Mouse (Mus musculus): ENCODE data around the gene Krt6b. TPM values are rescaled to one million over a fixed set of nuclear protein-coding genes. Genes with fewer than 3 reads are reported as not detected.
"Not testable (repeated sequence)": the region's sequence is repeated elsewhere in the genome, so short reads cannot be mapped to it uniquely, and the experiment has no call there.

Krt6b gene
- polyA plus RNA-seq, 1 experiment from 2014 or later = not detected

DNA sequence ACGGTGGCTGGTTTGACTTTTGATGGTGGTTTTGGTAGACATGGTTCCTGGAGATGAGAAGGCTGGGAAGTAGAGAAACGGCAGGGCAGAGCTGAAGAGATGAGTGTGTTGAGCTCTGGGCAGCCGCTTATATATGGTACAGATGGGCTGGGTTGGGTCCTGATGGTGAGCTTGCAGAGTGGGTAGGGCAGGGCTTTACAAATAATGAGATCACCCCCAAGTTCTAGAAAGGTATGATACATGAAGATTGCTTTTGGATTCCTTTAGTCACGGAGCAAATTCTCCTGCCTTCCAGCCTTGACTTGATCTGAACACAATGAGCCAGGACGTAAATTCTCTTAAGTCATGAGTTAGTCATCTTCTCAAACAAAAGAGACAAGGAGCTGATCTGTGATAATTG lies 14.1 kb upstream of the Krt6b start, which contains the start of gene Krt6a:
TSS of gene Krt6a (minus strand) at position 101 of the 400 bp plus-strand sequence.
- H3K36me3 ChIP-seq = no peaks in the 10 kb centered on the region
- H3K4me2 ChIP-seq = no peak within 1 kb of the TSS
- 84% methylated on average over 5 of the region's 5 CpGs for WGBS
- no peak within 1 kb of the TSS for H3K27ac ChIP-seq (replicated peaks)
- H3K4me1 ChIP-seq (replicated peaks) = no peaks in the 10 kb centered on the region
- no peaks in the 10 kb centered on the region for H3K27me3 ChIP-seq
- ATAC-seq (ENCODE audit: low read depth) = no peak
- no peaks in the 10 kb centered on the region for H3K9me3 ChIP-seq
- no peak within 1 kb of the TSS for H3K4me3 ChIP-seq
- H3K9ac ChIP-seq = no peak within 1 kb of the TSS

DNA sequence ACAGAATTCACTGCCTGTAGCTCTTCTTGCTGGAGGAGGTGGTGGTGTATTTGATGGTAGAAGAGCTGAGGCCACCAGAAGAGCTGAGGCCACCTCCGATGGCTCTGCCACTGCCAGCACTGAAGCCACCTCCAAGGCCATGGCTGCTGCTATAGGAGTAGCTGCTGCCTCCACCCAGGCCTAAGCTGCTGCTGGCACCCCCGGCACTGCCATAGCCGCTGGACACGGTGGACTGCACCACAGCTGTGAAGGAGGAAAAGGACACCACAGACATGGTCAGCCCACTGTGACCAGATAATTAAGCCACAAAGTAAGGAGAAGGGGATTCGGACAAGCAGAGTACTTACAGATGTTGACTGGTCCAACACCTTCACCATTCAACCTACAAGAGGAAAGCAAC lies 10.4 kb upstream of the Krt6b start:
- H3K9me3 ChIP-seq; H3K4me3 ChIP-seq; H3K9ac ChIP-seq; H3K4me2 ChIP-seq; H3K4me1 ChIP-seq (replicated peaks); H3K27ac ChIP-seq (replicated peaks); H3K27me3 ChIP-seq; ATAC-seq (ENCODE audit: low read depth); H3K36me3 ChIP-seq: not testable (repeated sequence)
- WGBS = 95% methylated on average over 5 of the region's 5 CpGs

DNA sequence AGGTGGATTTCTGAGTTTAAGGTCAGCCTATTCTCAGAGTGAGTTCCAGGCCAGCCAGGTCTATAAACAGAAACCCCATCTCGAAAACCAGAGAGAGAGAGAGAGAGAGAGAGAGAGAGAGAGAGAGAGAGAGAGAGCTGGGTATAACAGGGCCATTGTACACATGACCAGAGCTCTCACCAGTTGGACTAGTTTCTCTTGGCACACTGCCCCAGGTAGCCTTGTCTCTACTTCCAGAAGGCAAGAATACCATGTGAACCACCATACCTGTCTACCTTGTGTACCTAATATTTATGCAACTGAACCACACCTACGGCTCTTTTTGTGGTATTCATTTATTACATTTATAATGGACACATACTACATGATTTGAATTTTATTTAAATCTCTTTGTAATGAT lies 8.1 kb upstream of the Krt6b start:
- WGBS = 66% methylated on average over 2 of the region's 2 CpGs
- Histone ChIP-seq H3K4me1 (replicated peaks) (no peaks in the 10 kb centered on the region), H3K4me2 (no peak overlapping the region), H3K36me3 (no peaks in the 10 kb centered on the region), H3K9ac (no peak overlapping the region), H3K4me3 (no peak overlapping the region), H3K27me3 (no peaks in the 10 kb centered on the region), H3K9me3 (no peaks in the 10 kb centered on the region), H3K27ac (replicated peaks) (no peak overlapping the region)
- ATAC-seq (ENCODE audit: low read depth) = no peak

DNA sequence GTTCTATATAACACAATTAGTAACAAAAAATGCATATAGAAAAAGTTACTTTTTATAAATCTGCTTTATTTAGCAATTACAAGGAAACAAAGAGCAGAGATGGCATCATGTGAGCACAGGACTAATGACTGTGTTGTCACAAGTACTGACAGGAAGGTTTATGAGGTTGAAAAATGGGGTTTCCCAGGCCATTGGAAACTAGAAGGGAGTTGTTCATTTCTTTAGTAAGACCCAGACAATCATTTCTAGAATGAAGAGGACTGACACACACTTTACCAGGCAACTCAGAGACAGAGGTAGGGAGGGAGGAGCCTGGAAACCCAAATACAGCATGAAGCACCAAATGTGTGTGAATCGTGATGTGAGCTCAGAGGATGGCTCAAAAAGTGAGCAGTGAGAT lies 4.1 kb downstream of the Krt6b start:
- no peak for ATAC-seq (ENCODE audit: low read depth)
- 88% methylated on average over 1 of the region's 1 CpGs for whole genome bisulfite sequencing
- no peaks in the 10 kb centered on the region for H3K36me3 ChIP-seq

DNA sequence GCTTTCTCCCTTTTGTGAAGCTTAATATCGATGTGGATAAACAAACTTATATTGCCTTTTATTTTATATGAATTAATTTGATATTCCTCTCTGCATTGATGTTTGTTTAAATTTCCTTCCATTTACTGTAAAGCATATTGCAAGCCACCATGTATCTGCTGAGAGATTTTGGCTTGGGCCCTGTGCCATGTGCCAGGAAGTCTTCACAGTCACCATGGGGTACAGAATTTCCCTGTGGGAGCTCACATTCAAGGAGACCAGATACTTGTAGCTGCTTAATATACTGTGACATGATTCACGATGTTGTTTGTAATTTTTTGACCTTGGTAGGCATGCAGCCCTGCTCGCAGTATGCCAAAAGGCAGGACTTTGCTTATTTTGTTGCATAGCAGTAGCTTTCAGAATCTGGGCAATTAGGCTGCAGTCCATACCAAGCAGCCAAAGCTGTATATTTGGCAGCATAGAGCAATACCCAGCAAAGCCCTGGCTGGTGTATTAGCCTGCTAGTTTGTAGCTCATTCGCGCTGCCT lies 27.3 kb downstream of the Krt6b start:
- Histone ChIP-seq H3K27ac (replicated peaks) (no peak overlapping the region), H3K27me3 (no peaks in the 10 kb centered on the region), H3K9ac (no peak overlapping the region), H3K4me2 (no peak overlapping the region), H3K36me3 (no peaks in the 10 kb centered on the region), H3K4me3 (no peak overlapping the region), H3K9me3 (no peaks in the 10 kb centered on the region), H3K4me1 (replicated peaks) (no peaks in the 10 kb centered on the region)
- WGBS = 81% methylated on average over 5 of the region's 5 CpGs
- no peak for ATAC-seq (ENCODE audit: low read depth)

More for the DNA sequence above, 4.1 kb downstream of the Krt6b start:
- Histone ChIP-seq H3K4me3 (no peak overlapping the region), H3K4me1 (replicated peaks) (no peaks in the 10 kb centered on the region), H3K9ac (no peak overlapping the region), H3K27ac (replicated peaks) (no peak overlapping the region), H3K4me2 (no peak overlapping the region), H3K9me3 (no peaks in the 10 kb centered on the region), H3K27me3 (no peaks in the 10 kb centered on the region)

DNA sequence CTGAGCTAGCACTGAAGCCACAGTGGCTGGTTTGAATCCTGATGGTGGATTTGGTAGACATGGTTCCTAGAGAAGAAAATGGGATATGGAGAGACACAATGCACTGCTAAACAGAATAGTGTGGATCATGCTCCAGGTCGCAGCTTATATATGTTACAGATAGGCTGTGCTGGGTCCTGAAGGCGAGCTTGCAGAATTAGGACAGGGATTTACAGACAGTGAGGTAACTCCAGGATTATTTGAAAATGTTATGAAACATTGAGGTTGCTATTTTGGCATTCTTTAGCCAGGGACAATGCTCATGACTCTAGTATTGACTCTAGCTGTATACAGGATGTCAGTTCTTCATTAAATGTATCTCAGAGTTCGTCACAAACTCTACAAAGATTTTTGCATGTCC lies 32.8 kb downstream of the Krt6b start, which contains the start of gene Gm5478:
TSS of gene Gm5478 (minus strand) at position 101 of the 400 bp plus-strand sequence.
- 77% methylated on average over 3 of the region's 3 CpGs for WGBS
- no peaks in the 10 kb centered on the region for H3K4me1 ChIP-seq (replicated peaks)
- no peak within 1 kb of the TSS for H3K4me3 ChIP-seq
- no peaks in the 10 kb centered on the region for H3K9me3 ChIP-seq
- no peak for ATAC-seq (ENCODE audit: low read depth)
- H3K27ac ChIP-seq (replicated peaks) = no peak within 1 kb of the TSS
- no peak within 1 kb of the TSS for H3K9ac ChIP-seq
- no peaks in the 10 kb centered on the region for H3K36me3 ChIP-seq
- no peaks in the 10 kb centered on the region for H3K27me3 ChIP-seq
- H3K4me2 ChIP-seq = no peak within 1 kb of the TSS

DNA sequence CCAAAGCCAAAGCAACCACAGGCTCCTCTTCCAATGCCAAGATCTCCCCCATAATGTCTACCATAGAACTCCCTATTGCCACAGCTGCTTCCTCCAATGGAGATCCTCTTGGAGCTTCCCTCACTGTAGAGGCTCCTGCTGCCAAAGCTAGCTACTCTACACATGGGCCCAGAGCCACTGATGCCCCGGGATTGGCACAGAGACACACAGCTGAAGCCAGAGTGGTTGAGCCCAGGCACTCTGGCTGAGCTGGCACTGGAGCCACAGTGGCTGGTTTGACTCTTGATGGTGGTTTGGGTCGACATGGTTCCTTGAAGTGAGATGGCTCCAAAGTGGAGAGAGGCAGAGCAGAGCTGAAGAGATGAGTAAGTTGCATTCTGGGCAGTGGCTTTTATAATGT lies 52.2 kb downstream of the Krt6b start, which contains the start of gene Gm5414:
TSS of gene Gm5414 (minus strand) at position 305 of the 400 bp plus-strand sequence.
- no peak within 1 kb of the TSS for H3K9ac ChIP-seq
- no peak within 1 kb of the TSS for H3K4me2 ChIP-seq
- H3K36me3 ChIP-seq = no peaks in the 10 kb centered on the region
- ATAC-seq (ENCODE audit: low read depth) = no peak
- no peaks in the 10 kb centered on the region for H3K4me1 ChIP-seq (replicated peaks)
- WGBS = 79% methylated on average over 2 of the region's 2 CpGs
- no peaks in the 10 kb centered on the region for H3K9me3 ChIP-seq
- H3K4me3 ChIP-seq = no peak within 1 kb of the TSS
- H3K27me3 ChIP-seq = no peaks in the 10 kb centered on the region
- H3K27ac ChIP-seq (replicated peaks) = no peak within 1 kb of the TSS

Small RNA genes lying within 50 kb of the gene (microRNA-seq; reads per million reads assigned to microRNA genes)
- gene Gm44323 (not detected), gene Gm44342 (not detected), gene Gm44383 (not detected), gene Gm44479 (not detected)

Other genes starting within 250 kb of the Krt6b start
- 0.31 and 0.33 TPM in 2 replicates for gene Krt87, start 241.5 kb downstream of the Krt6b start, polyA plus RNA-seq (2015; fragmentation: Nextera tagmentation; extraction: Ambion mirVana)
- not detected in 2 replicates for gene Krt88, start 232.5 kb downstream of the Krt6b start, polyA plus RNA-seq (2015; fragmentation: Nextera tagmentation; extraction: Ambion mirVana)
- not detected in 2 replicates for gene Krt81, start 216.5 kb downstream of the Krt6b start, polyA plus RNA-seq (2015; fragmentation: Nextera tagmentation; extraction: Ambion mirVana)
- 0.14 and 0.15 TPM in 2 replicates for gene Krt86, start 206.8 kb downstream of the Krt6b start, polyA plus RNA-seq (2015; fragmentation: Nextera tagmentation; extraction: Ambion mirVana)
- not detected in 2 replicates for gene Krt83, start 188.8 kb downstream of the Krt6b start, polyA plus RNA-seq (2015; fragmentation: Nextera tagmentation; extraction: Ambion mirVana)
- gene Gm49425, start 163.0 kb downstream of the Krt6b start, polyA plus RNA-seq (2015; fragmentation: Nextera tagmentation; extraction: Ambion mirVana) = not detected in 2 replicates
- not detected in 2 replicates for gene Krt84, start 147.5 kb downstream of the Krt6b start, polyA plus RNA-seq (2015; fragmentation: Nextera tagmentation; extraction: Ambion mirVana)
- not detected in 2 replicates for gene Krt82, start 129.6 kb downstream of the Krt6b start, polyA plus RNA-seq (2015; fragmentation: Nextera tagmentation; extraction: Ambion mirVana)
- gene Krt90, start 117.3 kb downstream of the Krt6b start, polyA plus RNA-seq (2015; fragmentation: Nextera tagmentation; extraction: Ambion mirVana) = 0.17 TPM in 1 of 2 replicates, not detected in the other
- 0.07 and 0.08 TPM in 2 replicates for gene Krt75, start 106.4 kb downstream of the Krt6b start, polyA plus RNA-seq (2015; fragmentation: Nextera tagmentation; extraction: Ambion mirVana)
- gene Gm5414, start 52.1 kb downstream of the Krt6b start, polyA plus RNA-seq (2015; fragmentation: Nextera tagmentation; extraction: Ambion mirVana) = not detected in 2 replicates
- gene Gm5478, start 32.9 kb downstream of the Krt6b start, polyA plus RNA-seq (2015; fragmentation: Nextera tagmentation; extraction: Ambion mirVana) = not detected in 2 replicates
- 0.12 TPM in 1 of 2 replicates, not detected in the other for gene Krt6a, start 14.0 kb upstream of the Krt6b start, polyA plus RNA-seq (2015; fragmentation: Nextera tagmentation; extraction: Ambion mirVana)
- gene Krt5, start 32.6 kb upstream of the Krt6b start, polyA plus RNA-seq (2015; fragmentation: Nextera tagmentation; extraction: Ambion mirVana) = 1.1 and 4.4 TPM in 2 replicates
- gene Krt71, start 62.8 kb upstream of the Krt6b start, polyA plus RNA-seq (2015; fragmentation: Nextera tagmentation; extraction: Ambion mirVana) = 0.34 TPM in 1 of 2 replicates, not detected in the other
- not detected in 2 replicates for gene Krt72, start 106.2 kb upstream of the Krt6b start, polyA plus RNA-seq (2015; fragmentation: Nextera tagmentation; extraction: Ambion mirVana)
- gene Krt73, start 122.1 kb upstream of the Krt6b start, polyA plus RNA-seq (2015; fragmentation: Nextera tagmentation; extraction: Ambion mirVana) = 0.43 and 0.44 TPM in 2 replicates
- gene Krt2, start 137.9 kb upstream of the Krt6b start, polyA plus RNA-seq (2015; fragmentation: Nextera tagmentation; extraction: Ambion mirVana) = not detected in 2 replicates
- gene Krt1, start 170.5 kb upstream of the Krt6b start, polyA plus RNA-seq (2015; fragmentation: Nextera tagmentation; extraction: Ambion mirVana) = 7.0 and 8.6 TPM in 2 replicates
- gene Krt77, start 189.4 kb upstream of the Krt6b start, polyA plus RNA-seq (2015; fragmentation: Nextera tagmentation; extraction: Ambion mirVana) = 0.12 and 0.13 TPM in 2 replicates
- gene Krt76, start 212.6 kb upstream of the Krt6b start, polyA plus RNA-seq (2015; fragmentation: Nextera tagmentation; extraction: Ambion mirVana) = not detected in 2 replicates
- 0.11 TPM in 1 of 2 replicates, not detected in the other for gene Krt4, start 244.4 kb upstream of the Krt6b start, polyA plus RNA-seq (2015; fragmentation: Nextera tagmentation; extraction: Ambion mirVana)

Data from neural tube, embryonic 13.5 days (tissue).